Mouse (Mus musculus) myocyte (in vitro differentiated cells): ENCODE measurements around the gene Myo1g.

ENCODE experiments used
- MAX ChIP-seq: IDR thresholded peaks from one replicate; pipeline ENCODE4 v1.6.1; 2011; ENCODE audit warnings: low read depth, mild to moderate bottlenecking, control low read depth
- POLR2A ChIP-seq: IDR thresholded peaks from one replicate; pipeline ENCODE4 v1.6.1; 2011; ENCODE audit warnings: low read depth, mild to moderate bottlenecking, control low read depth, moderate library complexity; ENCODE audit not compliant: insufficient read length
- POLR2AphosphoS2 ChIP-seq: IDR thresholded peaks from one replicate; pipeline ENCODE4 v1.6.1; 2011; ENCODE audit warnings: low read depth, control low read depth; ENCODE audit not compliant: insufficient read length
- TCF12 ChIP-seq: IDR thresholded peaks from one replicate; pipeline ENCODE4 v1.6.1; 2011; ENCODE audit warnings: mild to moderate bottlenecking, control low read depth; ENCODE audit not compliant: poor library complexity, insufficient read depth, severe bottlenecking
- USF1 ChIP-seq: IDR thresholded peaks from one replicate; pipeline ENCODE4 v1.6.1; 2011; ENCODE audit warnings: low read depth, mild to moderate bottlenecking, control low read depth, moderate library complexity

DNA sequence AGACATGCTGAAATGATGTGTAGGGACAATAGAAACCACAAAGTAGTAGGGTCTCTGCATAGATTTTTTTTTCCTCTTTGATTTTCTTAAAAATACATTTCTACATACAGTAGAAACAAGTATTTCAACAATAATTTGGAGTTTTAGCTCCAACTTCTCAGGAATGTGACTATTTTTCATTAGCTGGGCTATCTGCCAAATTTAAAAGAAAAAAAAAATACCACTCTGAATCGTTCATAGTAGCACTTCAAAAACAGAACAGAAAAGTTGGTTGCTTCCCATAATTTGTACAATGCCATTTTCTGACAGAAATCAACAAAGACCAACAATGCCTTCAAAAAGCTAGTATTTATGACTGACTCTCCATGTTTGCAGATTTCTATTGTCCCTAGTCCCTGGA, 49.3 kb downstream of the Myo1g start:
- TF ChIP-seq TCF12, result no peak
- TF ChIP-seq MAX, result no peak
- no peak for TF ChIP-seq POLR2A
- no peak for TF ChIP-seq USF1
- TF ChIP-seq POLR2AphosphoS2, result no peak
